Mouse (Mus musculus) limb, embryonic 11.5 days (tissue): Measurements from ENCODE around the gene Rgs3. TPM values are rescaled to one million over a fixed set of nuclear protein-coding genes. Genes with fewer than 3 reads are reported as not detected.

Experiments used
- ATAC-seq: fragments of 200-750 bp; cut with Nextera tagmentation; 2 replicates; pipeline ENCODE4 v1.8.0; 2017; ENCODE audit warnings: low read depth; ENCODE audit not compliant: insufficient number of reproducible peaks, low FRiP score, low TSS enrichment
- DNase-seq: peaks from one replicate; pipeline ENCODE4 v3.0.0-alpha.2; 2015; ENCODE audit warnings: low spot score
- H3K27ac ChIP-seq: fragments of 300-500 bp; sonication (generic); replicated peaks from 2 replicates; pipeline ENCODE4 v1.5.1; 2014; ENCODE audit warnings: low read depth, mild to moderate bottlenecking, low read length
- H3K27me3 ChIP-seq: fragments of 300-500 bp; sonication (generic); 2 replicates; pipeline ENCODE4 v1.6.1; 2014; ENCODE audit warnings: mild to moderate bottlenecking, low read length, mixed read lengths; ENCODE audit not compliant: control insufficient read depth, insufficient read depth
- H3K36me3 ChIP-seq: fragments of 300-500 bp; sonication (generic); 2 replicates; pipeline ENCODE4 v1.6.1; 2014; ENCODE audit warnings: mild to moderate bottlenecking, low read length, moderate library complexity, mixed read lengths; ENCODE audit not compliant: control insufficient read depth, insufficient read depth
- H3K4me1 ChIP-seq: fragments of 300-500 bp; sonication (generic); 2 replicates; pipeline ENCODE4 v1.6.1; 2014; ENCODE audit warnings: low read length, mixed read lengths; ENCODE audit not compliant: control insufficient read depth, insufficient read depth
- H3K4me2 ChIP-seq: fragments of 300-500 bp; sonication (generic); 2 replicates; pipeline ENCODE4 v1.6.1; 2014; ENCODE audit warnings: low read depth, mild to moderate bottlenecking, moderate library complexity; ENCODE audit not compliant: severe bottlenecking
- H3K4me3 ChIP-seq: fragments of 300-500 bp; sonication (generic); 2 replicates; pipeline ENCODE4 v1.5.1; 2014; ENCODE audit warnings: low read depth, low read length
- H3K9ac ChIP-seq: fragments of 300-500 bp; sonication (generic); 2 replicates; pipeline ENCODE4 v1.6.1; 2014; ENCODE audit warnings: mild to moderate bottlenecking, low read length
- H3K9me3 ChIP-seq: fragments of 300-500 bp; sonication (generic); 2 replicates; pipeline ENCODE4 v1.6.1; 2016; ENCODE audit warnings: low read length; ENCODE audit not compliant: control insufficient read depth
- WGBS: fragments of 180-500 bp; shearing (Covaris S2); extraction: QIAGEN DNeasy Blood & Tissue Kit; methylation state at CpG from one replicate; pipeline ENCODE4 v1.1.7; 2014; 5-methylcytosine and 5-hydroxymethylcytosine counted together
- polyA plus RNA-seq: library from polyadenylated mRNA; unstranded; fragments of >200 nt; fragmentation: Nextera tagmentation; extraction: Ambion mirVana; gene quantifications from 2 replicates; pipeline ENCODE4 v1.2.1, GENCODE M21; 2014

Gene Rgs3
- polyA plus RNA-seq, 1 experiment from 2014 or later, result 22.9 TPM

DNA sequence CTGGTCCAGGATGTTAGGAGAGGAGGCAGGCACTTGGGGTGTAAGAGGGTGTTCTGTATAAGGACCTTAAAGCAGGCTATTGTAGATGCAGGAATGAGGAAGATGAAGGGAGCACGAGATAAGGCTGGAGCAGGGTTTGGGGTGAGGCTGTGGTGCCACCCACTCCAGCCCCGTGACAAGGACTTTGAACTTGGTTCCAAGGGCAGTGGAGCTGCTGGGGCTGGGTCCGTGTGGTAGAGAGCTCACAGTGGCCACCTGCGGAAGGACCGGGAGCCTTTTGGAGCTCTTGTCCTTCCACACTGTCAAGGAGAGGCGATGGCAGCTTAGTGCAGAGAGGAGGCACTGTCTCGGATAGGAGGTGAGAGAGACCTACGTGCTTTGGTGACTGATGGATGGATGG is 109.0 kb downstream of the Rgs3 start:
- Histone ChIP-seq H3K4me3 (no peak overlapping the region), H3K27ac (no peak overlapping the region), H3K9me3 (no peaks in the 10 kb centered on the region), H3K4me1 (peaks cover 9% of the 10 kb centered on the region), H3K36me3 (no peaks in the 10 kb centered on the region), H3K9ac (no peak overlapping the region), H3K27me3 (no peaks in the 10 kb centered on the region), H3K4me2 (no peak overlapping the region)
- DNase-seq, result no peak
- WGBS, result 92% methylated on average over 8 of the region's 8 CpGs
- no peak for ATAC-seq

- Histone ChIP-seq H3K9me3 (no peaks in the 10 kb centered on the region), H3K27me3 (no peaks in the 10 kb centered on the region), H3K4me1 (peaks cover 5% of the 10 kb centered on the region; the same call in 1 of the 2 replicates), H3K9ac (no peak overlapping the region), H3K36me3 (no peaks in the 10 kb centered on the region), H3K4me3 (no peak overlapping the region), H3K4me2 (no peak overlapping the region), H3K27ac (no peak overlapping the region)
- no peak for ATAC-seq
- no peak for DNase-seq
- WGBS, result 87% methylated on average over 13 of the region's 13 CpGs
Measured at GRCm38 (mm10) chr4:62669094-62670071, 109.7 kb downstream of the Rgs3 start.

- Histone ChIP-seq H3K36me3 (no peaks in the 10 kb centered on the region), H3K4me3 (peak overlapping the region; percentile 45), H3K4me1 (peaks cover 30% of the 10 kb centered on the region), H3K9ac (peak overlapping the region; percentile 62), H3K27me3 (no peaks in the 10 kb centered on the region), H3K27ac (no peak overlapping the region; the same call in 1 of the 2 replicates), H3K4me2 (peak overlapping the region; percentile 68), H3K9me3 (no peaks in the 10 kb centered on the region)
- DNase-seq (peak; percentile 64), ATAC-seq (peak; percentile 76)
- WGBS, result 2% methylated on average over 9 of the region's 9 CpGs
Measured at GRCm38 (mm10) chr4:62673531-62674030, 113.9 kb downstream of the Rgs3 start.

DNA sequence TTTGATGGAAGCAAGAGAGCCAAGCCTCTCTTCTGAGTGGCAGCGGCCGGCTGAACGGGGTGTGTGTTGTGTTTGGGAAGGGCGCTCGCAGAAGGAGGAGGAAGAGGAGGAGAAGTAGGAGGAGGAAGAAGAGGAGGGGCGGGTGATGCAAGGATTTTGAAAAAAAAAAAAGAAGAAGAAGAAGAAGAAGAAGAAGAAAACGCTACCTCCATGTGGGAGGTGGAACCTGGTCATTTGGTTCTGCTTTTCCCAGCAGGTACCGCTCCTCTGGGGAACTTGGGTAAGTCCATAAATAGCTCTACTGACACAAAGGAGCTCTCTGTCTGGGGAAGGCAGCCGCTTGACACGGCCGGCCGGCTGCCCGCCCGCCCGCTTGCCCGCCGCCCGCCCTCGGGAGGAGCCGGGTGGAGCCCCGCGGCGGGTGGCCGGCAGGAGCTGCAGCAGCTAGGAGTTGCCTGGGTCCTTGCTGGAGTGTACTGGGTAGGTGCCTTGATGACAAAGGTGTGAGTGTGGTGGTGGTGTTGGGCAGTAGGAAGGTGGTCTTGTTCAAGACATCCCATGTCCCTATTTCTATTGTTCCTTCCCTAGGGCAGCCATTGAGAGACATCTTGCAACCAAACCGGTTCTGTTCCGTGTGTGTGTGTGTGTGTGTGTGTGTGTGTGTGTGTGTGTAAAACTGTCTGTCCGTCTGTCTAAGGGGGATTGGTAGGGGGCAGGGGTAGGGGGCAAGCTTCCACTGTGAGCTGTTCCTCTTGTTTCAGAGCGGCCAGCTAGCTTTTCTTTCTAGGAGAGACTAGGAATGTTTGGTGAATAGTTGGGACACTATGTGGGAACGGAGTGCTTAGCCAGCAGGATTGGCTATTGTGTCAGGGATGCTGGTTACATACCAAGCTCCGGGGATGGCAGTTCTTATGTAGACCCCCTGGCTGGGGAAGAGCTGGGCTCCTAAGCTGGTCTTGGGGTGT is 114.7 kb downstream of the Rgs3 start:
- Histone ChIP-seq H3K4me2 (peak overlapping the region; percentile 68), H3K36me3 (no peaks in the 10 kb centered on the region), H3K4me1 (peaks cover 30% of the 10 kb centered on the region), H3K9ac (peak overlapping the region; percentile 62), H3K27me3 (no peaks in the 10 kb centered on the region), H3K4me3 (peak overlapping the region; percentile 45), H3K9me3 (no peaks in the 10 kb centered on the region), H3K27ac (peak overlapping the region; percentile 39)
- DNase-seq (peak; percentile 72), ATAC-seq (peak; percentile 14; the same call in 1 of the 2 replicates)
- WGBS, result 3% methylated on average over 30 of the region's 30 CpGs

DNA sequence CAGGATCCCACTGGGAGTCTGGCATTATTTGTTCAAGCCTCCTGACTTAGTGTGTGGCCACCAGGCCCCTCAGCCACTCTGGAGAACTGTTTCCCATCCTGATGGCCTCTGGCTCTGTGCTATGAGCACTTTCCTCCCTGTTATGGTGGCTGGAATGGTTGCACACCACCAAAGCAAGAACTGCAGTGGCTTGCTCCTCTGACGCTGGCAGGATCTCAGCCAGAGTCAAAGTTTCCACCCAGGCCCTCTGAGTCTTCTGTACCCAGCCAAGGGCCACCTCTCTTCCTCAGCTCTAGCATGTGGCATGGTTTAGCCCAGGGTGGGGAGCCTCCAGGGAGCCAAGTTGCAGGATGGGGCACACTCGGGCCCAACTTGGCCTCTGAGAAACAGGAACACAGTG is 115.7 kb downstream of the Rgs3 start:
- peak overlapping the region; percentile 68 for H3K4me2 ChIP-seq
- peak overlapping the region; percentile 62; the same call in 1 of the 2 replicates for H3K9ac ChIP-seq
- H3K27ac ChIP-seq, result no peak overlapping the region
- no peaks in the 10 kb centered on the region; the same call in 1 of the 2 replicates for H3K36me3 ChIP-seq
- H3K27me3 ChIP-seq, result no peaks in the 10 kb centered on the region
- no peaks in the 10 kb centered on the region for H3K9me3 ChIP-seq
- H3K4me3 ChIP-seq, result peak overlapping the region; percentile 45
- DNase-seq (no peak), ATAC-seq (no peak)
- peaks cover 30% of the 10 kb centered on the region for H3K4me1 ChIP-seq
- WGBS, result 89% methylated on average over 2 of the region's 2 CpGs

DNA sequence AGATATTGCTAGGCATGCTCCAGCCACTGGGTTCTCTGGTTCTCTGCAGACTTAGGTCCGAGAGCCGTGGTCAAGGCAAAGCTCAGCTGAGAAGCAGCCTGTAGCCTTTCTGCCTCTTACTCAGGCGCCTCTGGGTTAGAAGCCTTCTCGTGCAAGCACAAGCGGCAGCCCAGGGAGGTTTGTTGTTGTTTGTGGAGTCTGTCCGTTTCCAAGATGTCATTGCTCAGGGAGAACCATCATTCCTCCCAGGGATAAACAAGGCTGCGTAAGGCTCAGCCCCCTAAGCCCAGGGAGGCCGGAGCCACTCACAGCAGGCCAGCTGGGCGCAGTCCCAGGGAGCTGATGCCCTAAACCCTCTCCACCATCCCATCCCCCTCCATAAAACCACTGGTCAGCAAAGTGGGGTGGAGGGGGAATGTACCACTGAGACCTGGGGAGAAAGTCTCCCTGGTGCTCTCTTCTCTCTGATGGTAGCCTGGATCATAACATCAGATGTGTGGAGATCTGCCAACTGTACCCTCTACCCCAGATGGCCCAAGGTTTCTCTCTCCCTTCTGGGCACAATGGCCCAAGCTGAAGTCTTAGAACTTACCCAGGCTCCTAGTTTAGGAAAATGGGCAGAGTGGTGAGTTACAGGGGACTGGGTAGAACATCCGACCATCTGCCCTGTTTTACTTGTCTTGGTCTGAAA is 117.5 kb downstream of the Rgs3 start:
- Histone ChIP-seq H3K27me3 (no peaks in the 10 kb centered on the region), H3K36me3 (no peaks in the 10 kb centered on the region; the same call in 1 of the 2 replicates), H3K4me1 (peaks cover 30% of the 10 kb centered on the region), H3K4me2 (peak overlapping the region; percentile 13; the same call in 1 of the 2 replicates), H3K4me3 (no peak overlapping the region), H3K27ac (no peak overlapping the region), H3K9me3 (no peaks in the 10 kb centered on the region), H3K9ac (no peak overlapping the region)
- 50% methylated on average over 10 of the region's 10 CpGs for WGBS
- ATAC-seq, result no peak
- DNase-seq, result no peak

- no peaks in the 10 kb centered on the region for H3K27me3 ChIP-seq
- peaks cover 25% of the 10 kb centered on the region for H3K4me1 ChIP-seq
- H3K4me3 ChIP-seq, result no peak overlapping the region
- no peaks in the 10 kb centered on the region; the same call in 1 of the 2 replicates for H3K36me3 ChIP-seq
- H3K9me3 ChIP-seq, result no peaks in the 10 kb centered on the region; the same call in 1 of the 2 replicates
- H3K9ac ChIP-seq, result no peak overlapping the region
- WGBS, result 85% methylated on average over 9 of the region's 9 CpGs
- H3K27ac ChIP-seq, result no peak overlapping the region
- no peak overlapping the region for H3K4me2 ChIP-seq
- DNase-seq (no peak), ATAC-seq (no peak)
Measured at GRCm38 (mm10) chr4:62679157-62679556, 119.5 kb downstream of the Rgs3 start.
